8 mouse cellular contexts compared by ENCODE assay signal in the genomic region with DNA sequence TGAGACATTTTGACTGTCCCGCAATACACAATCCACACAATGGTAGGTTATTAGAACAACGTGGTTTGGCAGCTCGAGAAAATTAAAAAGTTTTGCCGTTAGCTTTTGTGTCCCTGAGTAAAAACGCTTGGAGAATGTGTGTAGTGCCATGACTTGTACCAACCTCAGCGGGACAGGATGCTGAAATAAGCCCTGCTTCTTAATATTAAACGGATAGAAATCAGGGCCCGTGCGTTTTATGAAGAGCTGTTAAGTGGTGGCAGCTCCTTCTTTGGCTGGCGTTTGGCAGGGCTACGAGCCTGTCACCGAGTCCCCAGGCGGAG. TPM values are rescaled to one million over a fixed set of nuclear protein-coding genes. Genes with fewer than 3 reads are reported as not detected.
A peak's percentile ranks its signal among the peaks of the same experiment; 100 is the strongest.
DNase-seq lines count a peak whose midpoint lies in the region; ATAC-seq and TF ChIP-seq lines count a peak whose summit lies in the region.
"Had no signal": no experiment of that assay in that cellular context is flagged by ENCODE, and none has a peak within 500 bp of the region (broad histone marks: within the 10 kb centered on the region; RNA-seq: fewer than 3 reads in every experiment).

No protein-coding gene starts in this region.

- WGBS in lung, embryonic 15.5 days, result 13% methylated on average over 13 of the region's 13 CpGs
- 18% methylated on average over 13 of the region's 13 CpGs for WGBS in forebrain, embryonic 13.5 days
- WGBS in limb, embryonic 14.5 days, result 12% methylated on average over 13 of the region's 13 CpGs
- WGBS in stomach, embryonic 14.5 days, result 18% methylated on average over 13 of the region's 13 CpGs

- no peaks in the 10 kb centered on the region for H3K36me3 ChIP-seq in lung, embryonic 15.5 days
- no peaks in the 10 kb centered on the region for H3K36me3 ChIP-seq in forebrain, embryonic 13.5 days (ENCODE audit: poor library complexity, severe bottlenecking)
- H3K36me3 ChIP-seq in limb, embryonic 14.5 days (ENCODE audit: control insufficient read depth, insufficient read depth, low read length), result no peaks in the 10 kb centered on the region
- H3K36me3 ChIP-seq in stomach, embryonic 14.5 days (ENCODE audit: control insufficient read depth, insufficient read depth, low read length), result no peaks in the 10 kb centered on the region

- peaks cover 25% of the 10 kb centered on the region for H3K4me1 ChIP-seq in lung, embryonic 15.5 days
- peaks cover 8% of the 10 kb centered on the region for H3K4me1 ChIP-seq in forebrain, embryonic 13.5 days
- peaks cover 12% of the 10 kb centered on the region for H3K4me1 ChIP-seq in limb, embryonic 14.5 days (ENCODE audit: control insufficient read depth, insufficient read depth, low read length)
- H3K4me1 ChIP-seq in stomach, embryonic 14.5 days (ENCODE audit: control insufficient read depth, insufficient read depth, low read length), result 0 out of 2 replicates have a peak, but pooled peaks cover 9% of the 10 kb centered on the region

- H3K27me3 ChIP-seq in lung, embryonic 15.5 days, result no peaks in the 10 kb centered on the region; the same call in none of the 2 replicates
- peaks cover 22% of the 10 kb centered on the region for H3K27me3 ChIP-seq in forebrain, embryonic 13.5 days
- no peaks in the 10 kb centered on the region for H3K27me3 ChIP-seq in limb, embryonic 14.5 days (ENCODE audit: control insufficient read depth, insufficient read depth, low read length)
- no peaks in the 10 kb centered on the region for H3K27me3 ChIP-seq in stomach, embryonic 14.5 days (ENCODE audit: control insufficient read depth, insufficient read depth, low read length)

- ATAC-seq in lung, embryonic 15.5 days (ENCODE audit: borderline replicate concordance, extremely low read depth, low FRiP score, low TSS enrichment), result no peak
- ATAC-seq in forebrain, embryonic 13.5 days, result no peak
- ATAC-seq in limb, embryonic 14.5 days (ENCODE audit: low FRiP score, low read depth), result no peak
- ATAC-seq in stomach, embryonic 14.5 days (ENCODE audit: insufficient number of reproducible peaks, insufficient read depth, low FRiP score, low read depth), result no peak

- no peaks in the 10 kb centered on the region for H3K9me3 ChIP-seq in lung, embryonic 15.5 days
- no peaks in the 10 kb centered on the region for H3K9me3 ChIP-seq in forebrain, embryonic 13.5 days (replicated peaks)
- H3K9me3 ChIP-seq in limb, embryonic 14.5 days (ENCODE audit: control insufficient read depth, low read length), result no peaks in the 10 kb centered on the region
- H3K9me3 ChIP-seq in stomach, embryonic 14.5 days (ENCODE audit: control insufficient read depth, low read depth, low read length), result no peaks in the 10 kb centered on the region

- peak overlapping the region; percentile 89 for H3K27ac ChIP-seq in lung, embryonic 15.5 days
- H3K27ac ChIP-seq in forebrain, embryonic 13.5 days, result no peak overlapping the region
- H3K27ac ChIP-seq in limb, embryonic 14.5 days (replicated peaks; ENCODE audit: low read depth, low read length), result peak overlapping the region; percentile 15
- peak overlapping the region; percentile 81 for H3K27ac ChIP-seq in stomach, embryonic 14.5 days (ENCODE audit: low read length)

- H3K4me2 ChIP-seq in lung, embryonic 15.5 days, result peak overlapping the region; percentile 63
- H3K4me2 ChIP-seq in forebrain, embryonic 13.5 days, result peak overlapping the region; percentile 67
- peak overlapping the region; percentile 56 for H3K4me2 ChIP-seq in limb, embryonic 14.5 days (replicated peaks; ENCODE audit: low read depth, low read length, severe bottlenecking)
- H3K4me2 ChIP-seq in stomach, embryonic 14.5 days (replicated peaks; ENCODE audit: low read depth, low read length), result peak overlapping the region; percentile 66

- peak overlapping the region; percentile 35 for H3K9ac ChIP-seq in lung, embryonic 15.5 days
- peak overlapping the region; percentile 58 for H3K9ac ChIP-seq in forebrain, embryonic 13.5 days
- H3K9ac ChIP-seq in limb, embryonic 14.5 days (ENCODE audit: low read depth, low read length, severe bottlenecking), result peak overlapping the region; percentile 44
- peak overlapping the region; percentile 48 for H3K9ac ChIP-seq in stomach, embryonic 14.5 days (replicated peaks; ENCODE audit: low read depth, low read length)

- peak overlapping the region; percentile 35 for H3K4me3 ChIP-seq in lung, embryonic 15.5 days
- peak overlapping the region; percentile 33 for H3K4me3 ChIP-seq in forebrain, embryonic 13.5 days
- peak overlapping the region; percentile 30 for H3K4me3 ChIP-seq in limb, embryonic 14.5 days (replicated peaks; ENCODE audit: low read length)
- peak overlapping the region; percentile 29 for H3K4me3 ChIP-seq in stomach, embryonic 14.5 days (ENCODE audit: low read depth, low read length)

- no peak for TF ChIP-seq POLR2A in limb, embryonic 14.5 days (IDR thresholded peaks at IDR 0.05; ENCODE audit: borderline replicate concordance, extremely low read depth, insufficient read depth, insufficient read length)

- DNase-seq in lung, postnatal 4 days, result no peak
- DNase-seq in limb, embryonic 14.5 days (ENCODE audit: low spot score), result no peak
- DNase-seq in urinary bladder, postnatal 36 days (ENCODE audit: low spot score in 2 of 2), result no peak
- DNase-seq in right cerebral cortex, postnatal 14 days, result no peak

RNA-seq across cellular contexts. Expression of a gene that starts 11.2 kb away (rescaled TPM):
- polyA plus RNA-seq in lung, embryonic 15.5 days (2015; fragmentation: Nextera tagmentation; extraction: Ambion mirVana), result 0.20 and 0.26 TPM in 2 replicates
- polyA plus RNA-seq in forebrain, embryonic 13.5 days (2015; fragmentation: Nextera tagmentation; extraction: Ambion mirVana), result 0.12 TPM in 1 of 2 replicates, not detected in the other
- 0.08 TPM in 1 of 2 replicates, not detected in the other for polyA plus RNA-seq in limb, embryonic 14.5 days (2012; rRNA removed)
- 0.17 TPM in 1 of 2 replicates, not detected in the other for polyA plus RNA-seq in limb, embryonic 14.5 days (2014; fragmentation: Nextera tagmentation; extraction: Ambion mirVana)
- 0.13 and 0.14 TPM in 2 replicates for polyA plus RNA-seq in stomach, embryonic 14.5 days (2014; fragmentation: Nextera tagmentation; extraction: Ambion mirVana)

RNA-seq across cellular contexts. Expression of a gene that starts 11.3 kb away (rescaled TPM):
- polyA plus RNA-seq in lung, embryonic 15.5 days (2015; fragmentation: Nextera tagmentation; extraction: Ambion mirVana), result 36.8 and 39.3 TPM in 2 replicates
- polyA plus RNA-seq in forebrain, embryonic 13.5 days (2015; fragmentation: Nextera tagmentation; extraction: Ambion mirVana), result 40.8 and 45.7 TPM in 2 replicates
- polyA plus RNA-seq in limb, embryonic 14.5 days (2012; rRNA removed), result 20.4 and 20.9 TPM in 2 replicates
- 32.7 and 34.5 TPM in 2 replicates for polyA plus RNA-seq in limb, embryonic 14.5 days (2014; fragmentation: Nextera tagmentation; extraction: Ambion mirVana)
- 36.0 and 37.1 TPM in 2 replicates for polyA plus RNA-seq in stomach, embryonic 14.5 days (2014; fragmentation: Nextera tagmentation; extraction: Ambion mirVana)

RNA-seq across cellular contexts. Expression of a gene that starts 37.7 kb away (rescaled TPM):
- not detected in 2 replicates for polyA plus RNA-seq in lung, embryonic 15.5 days (2015; fragmentation: Nextera tagmentation; extraction: Ambion mirVana)
- not detected in 2 replicates for polyA plus RNA-seq in forebrain, embryonic 13.5 days (2015; fragmentation: Nextera tagmentation; extraction: Ambion mirVana)
- polyA plus RNA-seq in limb, embryonic 14.5 days (2012; rRNA removed), result 0.21 TPM in 1 of 2 replicates, not detected in the other
- 0.21 TPM in 1 of 2 replicates, not detected in the other for polyA plus RNA-seq in limb, embryonic 14.5 days (2014; fragmentation: Nextera tagmentation; extraction: Ambion mirVana)
- polyA plus RNA-seq in stomach, embryonic 14.5 days (2014; fragmentation: Nextera tagmentation; extraction: Ambion mirVana), result 0.21 and 0.35 TPM in 2 replicates
- polyA plus RNA-seq: activated CD4-positive, CD25-positive, alpha-beta regulatory T cell, adult 4 months had no signal
